11 mouse cellular contexts compared by ENCODE assay signal in the genomic region with DNA sequence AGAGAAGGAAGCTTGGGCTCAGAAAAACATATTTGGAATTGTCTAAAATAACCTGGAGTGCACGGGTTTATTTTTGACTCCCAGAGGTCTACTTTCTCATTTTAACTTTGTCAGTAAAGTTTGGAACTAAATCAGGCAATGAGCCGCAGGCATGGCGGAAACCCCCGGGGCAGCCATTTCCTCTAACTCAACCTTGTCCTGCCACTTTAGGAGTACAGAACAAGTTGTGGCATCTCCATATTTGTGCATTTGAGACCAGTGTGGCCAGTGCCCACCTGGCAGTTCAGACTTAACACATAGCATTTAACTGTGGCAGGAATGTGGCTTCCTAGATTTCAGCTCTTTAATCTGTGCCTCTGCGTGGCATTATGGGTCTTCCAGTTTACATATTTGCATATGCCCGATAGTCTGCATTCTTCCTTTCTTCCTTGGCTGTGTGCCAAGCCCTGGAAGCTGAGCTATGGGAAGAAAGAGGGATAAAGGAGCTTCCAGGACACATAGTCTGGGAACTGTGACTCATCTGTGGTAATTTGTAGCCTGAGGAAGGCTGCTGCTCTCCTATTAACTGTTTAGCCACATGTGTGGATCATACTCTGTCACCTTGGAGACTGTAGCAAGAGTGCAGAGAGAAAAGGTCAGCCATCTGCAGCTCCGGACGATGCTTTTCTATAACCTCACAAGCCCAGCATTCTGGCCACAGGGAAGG.
A peak's percentile ranks its signal among the peaks of the same experiment; 100 is the strongest.
DNase-seq lines count a peak whose midpoint lies in the region; ATAC-seq and TF ChIP-seq lines count a peak whose summit lies in the region.
"Had no signal": no experiment of that assay in that cellular context is flagged by ENCODE, and none has a peak within 500 bp of the region (broad histone marks: within the 10 kb centered on the region; RNA-seq: fewer than 3 reads in every experiment).

No protein-coding gene starts in this region.

- no peak overlapping the region for H3ac ChIP-seq in myocyte (ENCODE audit: control insufficient read depth, insufficient read length)

- no peak overlapping the region for H3K4me3 ChIP-seq in intestine, embryonic 14.5 days (ENCODE audit: low read depth, low read length)
- no peak overlapping the region for H3K4me3 ChIP-seq in intestine, embryonic 16.5 days (ENCODE audit: low read length)
- no peak overlapping the region for H3K4me3 ChIP-seq in midbrain, embryonic 14.5 days (replicated peaks; ENCODE audit: low read depth, low read length)
- no peak overlapping the region for H3K4me3 ChIP-seq in midbrain, embryonic 16.5 days (ENCODE audit: low read depth, low read length)
- H3K4me3 ChIP-seq in myocyte, result no peak overlapping the region
- H3K4me3 ChIP-seq: gastrocnemius, adult 2 months; neural tube, embryonic 15.5 days had no signal

- peak; percentile 57 for DNase-seq in intestine, embryonic 14.5 days (ENCODE audit: low spot score)
- DNase-seq in midbrain, embryonic 14.5 days, result peak; percentile 58
- DNase-seq in adipocyte (ENCODE audit: low spot score), result peak; percentile 9
- no peak for DNase-seq in thymus, postnatal 0 days (ENCODE audit: low spot score)
- DNase-seq: gastrocnemius, adult 2 months; kidney, adult 9 months; thymus, postnatal 25 days had no signal

- H3K27me3 ChIP-seq in intestine, embryonic 14.5 days (replicated peaks; ENCODE audit: control insufficient read depth, insufficient read depth, low read length), result no peaks in the 10 kb centered on the region
- H3K27me3 ChIP-seq in intestine, embryonic 16.5 days (replicated peaks; ENCODE audit: control insufficient read depth, insufficient read depth, low read length), result no peaks in the 10 kb centered on the region
- no peaks in the 10 kb centered on the region for H3K27me3 ChIP-seq in midbrain, embryonic 14.5 days (ENCODE audit: control insufficient read depth, insufficient read depth, low read length)
- H3K27me3 ChIP-seq in midbrain, embryonic 16.5 days (ENCODE audit: control insufficient read depth, insufficient read depth, low read depth, low read length), result no peaks in the 10 kb centered on the region
- H3K27me3 ChIP-seq in myocyte (ENCODE audit: control insufficient read depth, insufficient read depth, insufficient read length), result no peaks in the 10 kb centered on the region
- H3K27me3 ChIP-seq: neural tube, embryonic 15.5 days had no signal

- H3K9ac ChIP-seq in intestine, embryonic 14.5 days (ENCODE audit: low read length), result no peak overlapping the region
- no peak overlapping the region for H3K9ac ChIP-seq in intestine, embryonic 16.5 days (ENCODE audit: low read depth, low read length)
- no peak overlapping the region for H3K9ac ChIP-seq in midbrain, embryonic 14.5 days (replicated peaks; ENCODE audit: low read length)
- H3K9ac ChIP-seq in midbrain, embryonic 16.5 days (ENCODE audit: low read depth, low read length), result no peak overlapping the region
- H3K9ac ChIP-seq: neural tube, embryonic 15.5 days had no signal

- no peaks in the 10 kb centered on the region for H3K36me3 ChIP-seq in intestine, embryonic 14.5 days (ENCODE audit: control insufficient read depth, insufficient read depth, low read length)
- H3K36me3 ChIP-seq in intestine, embryonic 16.5 days (ENCODE audit: control insufficient read depth, insufficient read depth, low read length), result no peaks in the 10 kb centered on the region
- H3K36me3 ChIP-seq in midbrain, embryonic 14.5 days (ENCODE audit: control insufficient read depth, insufficient read depth, low read length), result no peaks in the 10 kb centered on the region
- no peaks in the 10 kb centered on the region for H3K36me3 ChIP-seq in midbrain, embryonic 16.5 days (ENCODE audit: control insufficient read depth, insufficient read depth, low read length)
- H3K36me3 ChIP-seq in myocyte (ENCODE audit: control insufficient read depth, insufficient read depth), result no peaks in the 10 kb centered on the region
- H3K36me3 ChIP-seq: neural tube, embryonic 15.5 days had no signal

- no peak for TF ChIP-seq POLR2A in myocyte (IDR thresholded peaks at IDR 0.05; ENCODE audit: insufficient read length, low read depth)

- no peak for ATAC-seq in intestine, embryonic 14.5 days (replicated peaks; ENCODE audit: low FRiP score, low TSS enrichment, low read depth)
- ATAC-seq in intestine, embryonic 16.5 days, result no peak
- no peak for ATAC-seq in midbrain, embryonic 14.5 days (ENCODE audit: low FRiP score, low TSS enrichment)
- ATAC-seq in midbrain, embryonic 16.5 days, result no peak

- H3K4me2 ChIP-seq in intestine, embryonic 14.5 days (ENCODE audit: low read length), result no peak overlapping the region
- H3K4me2 ChIP-seq in intestine, embryonic 16.5 days (ENCODE audit: low read depth, low read length), result no peak overlapping the region
- no peak overlapping the region for H3K4me2 ChIP-seq in midbrain, embryonic 14.5 days (ENCODE audit: low read length)
- no peak overlapping the region for H3K4me2 ChIP-seq in midbrain, embryonic 16.5 days (ENCODE audit: low read length)
- peak overlapping the region; percentile 53 for H3K4me2 ChIP-seq in myocyte (ENCODE audit: low read depth)
- H3K4me2 ChIP-seq: neural tube, embryonic 15.5 days had no signal

- no peaks in the 10 kb centered on the region for H3K79me2 ChIP-seq in myocyte (ENCODE audit: control insufficient read depth, insufficient read depth)

- H3K9me3 ChIP-seq in intestine, embryonic 14.5 days (ENCODE audit: control insufficient read depth, low read length), result 0 out of 2 replicates have a peak, but pooled peaks cover 3% of the 10 kb centered on the region
- no peaks in the 10 kb centered on the region for H3K9me3 ChIP-seq in intestine, embryonic 16.5 days (ENCODE audit: control insufficient read depth, low read length)
- H3K9me3 ChIP-seq in midbrain, embryonic 14.5 days (ENCODE audit: control insufficient read depth, low read length), result no peaks in the 10 kb centered on the region
- H3K9me3 ChIP-seq in midbrain, embryonic 16.5 days (replicated peaks; ENCODE audit: control insufficient read depth, low read length, poor library complexity, severe bottlenecking), result no peaks in the 10 kb centered on the region
- H3K9me3 ChIP-seq: neural tube, embryonic 15.5 days had no signal

- no peak overlapping the region for H3K27ac ChIP-seq in intestine, embryonic 14.5 days (ENCODE audit: low read depth)
- H3K27ac ChIP-seq in intestine, embryonic 16.5 days (ENCODE audit: low read length), result no peak overlapping the region
- H3K27ac ChIP-seq in midbrain, embryonic 14.5 days (replicated peaks; ENCODE audit: low read depth, low read length), result no peak overlapping the region
- no peak overlapping the region for H3K27ac ChIP-seq in midbrain, embryonic 16.5 days (ENCODE audit: low read length)
- H3K27ac ChIP-seq: gastrocnemius, adult 2 months; neural tube, embryonic 15.5 days had no signal

- peaks cover 8% of the 10 kb centered on the region for H3K4me1 ChIP-seq in intestine, embryonic 14.5 days (replicated peaks; ENCODE audit: control insufficient read depth, insufficient read depth, low read length)
- H3K4me1 ChIP-seq in intestine, embryonic 16.5 days (ENCODE audit: control insufficient read depth, insufficient read depth, low read length), result peaks cover 4% of the 10 kb centered on the region; the same call in 1 of the 2 replicates
- H3K4me1 ChIP-seq in midbrain, embryonic 14.5 days (ENCODE audit: control insufficient read depth, insufficient read depth, low read length), result peaks cover 4% of the 10 kb centered on the region; the same call in 1 of the 2 replicates
- no peaks in the 10 kb centered on the region for H3K4me1 ChIP-seq in midbrain, embryonic 16.5 days (ENCODE audit: control insufficient read depth, insufficient read depth, low read length)

- 58% methylated on average over 8 of the region's 8 CpGs for WGBS in intestine, embryonic 14.5 days
- 59% methylated on average over 8 of the region's 8 CpGs for WGBS in intestine, embryonic 16.5 days
- 72% methylated on average over 8 of the region's 8 CpGs for WGBS in midbrain, embryonic 14.5 days
- whole genome bisulfite sequencing in midbrain, embryonic 16.5 days, result 67% methylated on average over 8 of the region's 8 CpGs

TF ChIP-seq in myocyte, 11 proteins besides CTCF, POLR2A, EP300 and RAD21:
- no peak for TF ChIP-seq TCF12 (IDR thresholded peaks at IDR 0.05; ENCODE audit: insufficient read depth, poor library complexity, severe bottlenecking)
- TF ChIP-seq CEBPB (IDR thresholded peaks at IDR 0.05; ENCODE audit: insufficient read depth, poor library complexity, severe bottlenecking), result no peak
- no peak for TF ChIP-seq REST (IDR thresholded peaks at IDR 0.05; ENCODE audit: insufficient read depth, insufficient read length)
- no peak for TF ChIP-seq USF1 (IDR thresholded peaks at IDR 0.05; ENCODE audit: low read depth)
- no peak for TF ChIP-seq E2F4 (IDR thresholded peaks at IDR 0.05; ENCODE audit: insufficient read depth)
- no peak for TF ChIP-seq TCF3 (IDR thresholded peaks at IDR 0.05; ENCODE audit: insufficient read length, low read depth)
- no peak for TF ChIP-seq POLR2AphosphoS2 (IDR thresholded peaks at IDR 0.05; ENCODE audit: insufficient read length, low read depth)
- no peak for TF ChIP-seq MYOG (IDR thresholded peaks at IDR 0.05; ENCODE audit: control insufficient read depth in 1 of 3, insufficient read depth in 1 of 3, insufficient read length in 2 of 3, low read depth in 2 of 3)
- TF ChIP-seq MYOD1 (IDR thresholded peaks at IDR 0.05; ENCODE audit: control insufficient read depth in 1 of 3, insufficient read length in 2 of 3, low read depth in 2 of 3), result no peak
- TF ChIP-seq SRF (IDR thresholded peaks at IDR 0.05; ENCODE audit: control insufficient read depth, insufficient read length, low read depth), result no peak
